In the genomic region with DNA sequence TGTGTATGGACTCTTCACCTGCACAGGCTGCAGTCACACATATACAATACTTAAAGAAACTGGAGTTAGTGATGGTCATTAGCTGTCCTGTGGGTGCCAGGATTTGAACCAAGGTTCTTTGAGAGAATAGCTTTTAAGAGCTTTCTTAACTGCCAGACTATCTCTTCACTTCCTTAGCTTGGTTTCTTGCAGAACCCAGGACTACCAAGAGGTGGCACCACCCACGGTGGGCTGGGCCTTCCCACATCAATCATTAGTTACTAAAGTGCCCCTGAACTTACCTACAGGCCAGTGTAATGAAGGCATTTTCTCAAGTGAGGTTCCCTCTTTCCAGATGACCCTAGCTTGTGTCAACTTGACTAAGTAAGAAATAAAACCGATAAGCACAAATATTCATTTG, we compare ENCODE assay signal across 9 mouse cellular contexts. TPM values are rescaled to one million over a fixed set of nuclear protein-coding genes. Genes with fewer than 3 reads are reported as not detected.
DNase-seq lines count a peak whose midpoint lies in the region; ATAC-seq and TF ChIP-seq lines count a peak whose summit lies in the region.
"Had no signal": no experiment of that assay in that cellular context is flagged by ENCODE, and none has a peak within 500 bp of the region (broad histone marks: within the 10 kb centered on the region; RNA-seq: fewer than 3 reads in every experiment).

No protein-coding gene starts in this region.

- no peak overlapping the region for H3K4me3 ChIP-seq in forebrain, embryonic 11.5 days (ENCODE audit: low read depth, low read length)
- H3K4me3 ChIP-seq in forebrain, embryonic 16.5 days (replicated peaks; ENCODE audit: low read length) = no peak overlapping the region
- no peak overlapping the region for H3K4me3 ChIP-seq in liver, adult 2 months (ENCODE audit: insufficient read depth, low read depth, low read length)
- no peak overlapping the region for H3K4me3 ChIP-seq in liver, embryonic 11.5 days (ENCODE audit: low read depth, low read length)
- H3K4me3 ChIP-seq in forebrain, embryonic 10.5 days = no peak overlapping the region
- H3K4me3 ChIP-seq: erythroblast, embryonic 14.5 days had no signal

- H3K27me3 ChIP-seq in forebrain, embryonic 11.5 days (ENCODE audit: control insufficient read depth, insufficient read depth, low read length) = no peaks in the 10 kb centered on the region
- H3K27me3 ChIP-seq in forebrain, embryonic 16.5 days (replicated peaks; ENCODE audit: control insufficient read depth, insufficient read depth, low read length) = no peaks in the 10 kb centered on the region
- no peaks in the 10 kb centered on the region for H3K27me3 ChIP-seq in liver, adult 2 months (ENCODE audit: control insufficient read depth, insufficient read depth, low read length)
- H3K27me3 ChIP-seq in liver, embryonic 11.5 days (replicated peaks; ENCODE audit: control insufficient read depth, insufficient read depth, low read length) = no peaks in the 10 kb centered on the region
- peaks cover 19% of the 10 kb centered on the region for H3K27me3 ChIP-seq in forebrain, embryonic 10.5 days (ENCODE audit: poor library complexity, severe bottlenecking)

- no peak overlapping the region for H3K27ac ChIP-seq in forebrain, embryonic 11.5 days (ENCODE audit: low read depth, low read length)
- H3K27ac ChIP-seq in forebrain, embryonic 16.5 days (ENCODE audit: low read length) = no peak overlapping the region
- H3K27ac ChIP-seq in liver, adult 2 months (replicated peaks; ENCODE audit: insufficient read depth, low read depth, low read length) = no peak overlapping the region
- H3K27ac ChIP-seq in liver, embryonic 11.5 days (ENCODE audit: low read depth, low read length) = no peak overlapping the region
- no peak overlapping the region for H3K27ac ChIP-seq in forebrain, embryonic 10.5 days

- H3K79me2 ChIP-seq in liver, adult 2 months (ENCODE audit: control insufficient read depth, insufficient read depth, low read length) = no peaks in the 10 kb centered on the region

- H3K9me3 ChIP-seq in forebrain, embryonic 11.5 days (ENCODE audit: control insufficient read depth, low read length) = no peaks in the 10 kb centered on the region
- H3K9me3 ChIP-seq in forebrain, embryonic 16.5 days (ENCODE audit: control insufficient read depth, low read length) = no peaks in the 10 kb centered on the region
- no peaks in the 10 kb centered on the region for H3K9me3 ChIP-seq in liver, embryonic 11.5 days (ENCODE audit: control insufficient read depth, low read length)
- no peaks in the 10 kb centered on the region for H3K9me3 ChIP-seq in forebrain, embryonic 10.5 days

- peak; percentile 51 for DNase-seq in forebrain, embryonic 11.5 days (ENCODE audit: low spot score)
- no peak for DNase-seq in liver, adult 2 months (ENCODE audit: extremely low read depth, low read depth, low spot score)
- DNase-seq in liver, embryonic 11.5 days (ENCODE audit: low spot score) = no peak
- no peak for DNase-seq in brain, embryonic 14.5 days (ENCODE audit: low read depth)
- peak; percentile 31 for DNase-seq in thymus, postnatal 0 days (ENCODE audit: low spot score)
- DNase-seq in forebrain, embryonic 10.5 days (ENCODE audit: extremely low spot score, low spot score) = no peak

- H3K9ac ChIP-seq in forebrain, embryonic 11.5 days (ENCODE audit: low read length) = no peak overlapping the region
- H3K9ac ChIP-seq in forebrain, embryonic 16.5 days (replicated peaks; ENCODE audit: low read depth, low read length) = no peak overlapping the region
- H3K9ac ChIP-seq in liver, adult 2 months (ENCODE audit: low read depth, low read length) = no peak overlapping the region
- H3K9ac ChIP-seq in liver, embryonic 11.5 days (ENCODE audit: low read depth, low read length) = no peak overlapping the region

- no peak for TF ChIP-seq POLR2A in liver, adult 2 months (IDR thresholded peaks at IDR 0.05; ENCODE audit: extremely low read depth, insufficient read depth, low read length)
- TF ChIP-seq POLR2A in brain, embryonic 14.5 days (IDR thresholded peaks at IDR 0.05; ENCODE audit: borderline replicate concordance, extremely low read depth, insufficient read depth, insufficient read length, poor library complexity, severe bottlenecking) = no peak

- H3K36me3 ChIP-seq in forebrain, embryonic 11.5 days (ENCODE audit: control insufficient read depth, insufficient read depth, low read length) = no peaks in the 10 kb centered on the region
- H3K36me3 ChIP-seq in forebrain, embryonic 16.5 days (ENCODE audit: control insufficient read depth, insufficient read depth) = no peaks in the 10 kb centered on the region
- no peaks in the 10 kb centered on the region for H3K36me3 ChIP-seq in liver, adult 2 months (ENCODE audit: control insufficient read depth, insufficient read depth, low read length)
- H3K36me3 ChIP-seq in liver, embryonic 11.5 days (ENCODE audit: control insufficient read depth, insufficient read depth, low read length) = no peaks in the 10 kb centered on the region
- no peaks in the 10 kb centered on the region for H3K36me3 ChIP-seq in forebrain, embryonic 10.5 days (replicated peaks)

- ATAC-seq in forebrain, embryonic 11.5 days (replicated peaks; ENCODE audit: low FRiP score) = no peak
- ATAC-seq in forebrain, embryonic 16.5 days = no peak
- ATAC-seq in liver, embryonic 11.5 days (replicated peaks; ENCODE audit: low FRiP score) = no peak
- ATAC-seq in inflammation-experienced regulatory T-cells, adult 6 months = no peak

- whole genome bisulfite sequencing in forebrain, embryonic 11.5 days = 74% methylated on average over 2 of the region's 2 CpGs
- WGBS in forebrain, embryonic 16.5 days = 73% methylated on average over 2 of the region's 2 CpGs
- WGBS in liver, adult 2 months = 67% methylated on average over 2 of the region's 2 CpGs
- 68% methylated on average over 2 of the region's 2 CpGs for WGBS in liver, embryonic 11.5 days
- 74% methylated on average over 2 of the region's 2 CpGs for WGBS in forebrain, embryonic 10.5 days

- H3K4me1 ChIP-seq in forebrain, embryonic 11.5 days (replicated peaks; ENCODE audit: control insufficient read depth, insufficient read depth, low read length) = peaks cover 14% of the 10 kb centered on the region
- peaks cover 24% of the 10 kb centered on the region for H3K4me1 ChIP-seq in forebrain, embryonic 16.5 days (replicated peaks; ENCODE audit: control insufficient read depth, insufficient read depth, low read length)
- peaks cover 3% of the 10 kb centered on the region; the same call in 1 of the 2 replicates for H3K4me1 ChIP-seq in liver, adult 2 months (ENCODE audit: control insufficient read depth, insufficient read depth, low read length)
- H3K4me1 ChIP-seq in liver, embryonic 11.5 days (replicated peaks; ENCODE audit: control insufficient read depth, insufficient read depth, low read length) = peaks cover 21% of the 10 kb centered on the region
- peaks cover 49% of the 10 kb centered on the region for H3K4me1 ChIP-seq in forebrain, embryonic 10.5 days

- TF ChIP-seq CTCF in liver, adult 2 months (IDR thresholded peaks at IDR 0.05; ENCODE audit: low read depth, low read length) = peak; percentile 50
- TF ChIP-seq CTCF in brain, embryonic 14.5 days (IDR thresholded peaks at IDR 0.05; ENCODE audit: borderline replicate concordance, extremely low read depth, insufficient read depth, insufficient read length) = peak; percentile 22; the same call in 1 of the 2 replicates

- H3K4me2 ChIP-seq in forebrain, embryonic 11.5 days (ENCODE audit: low read depth, low read length, severe bottlenecking) = no peak overlapping the region
- no peak overlapping the region for H3K4me2 ChIP-seq in forebrain, embryonic 16.5 days (ENCODE audit: low read length)
- no peak overlapping the region for H3K4me2 ChIP-seq in liver, embryonic 11.5 days

RNA-seq across cellular contexts. Expression of a gene that starts 33.9 kb away (rescaled TPM):
- polyA plus RNA-seq in forebrain, embryonic 11.5 days (2014; fragmentation: Nextera tagmentation; extraction: Ambion mirVana) = 50.5 and 63.0 TPM in 2 replicates
- 49.6 and 68.2 TPM in 2 replicates for polyA plus RNA-seq in forebrain, embryonic 16.5 days (2015; fragmentation: Nextera tagmentation; extraction: Ambion mirVana)
- total RNA-seq in liver, adult 2 months (2014; rRNA removed) = 79.9 and 93.8 TPM in 2 replicates
- 50.6 and 54.4 TPM in 2 replicates for polyA plus RNA-seq in liver, adult 2 months (2012; rRNA removed)
- polyA plus RNA-seq in liver, embryonic 11.5 days (2014; fragmentation: Nextera tagmentation; extraction: Ambion mirVana) = 67.6 and 72.2 TPM in 2 replicates
- 41.7 and 67.5 TPM in 2 replicates for polyA plus RNA-seq in brain, embryonic 14.5 days (2012; rRNA removed)
- 93.4 and 93.7 TPM in 2 replicates for polyA plus RNA-seq in thymus, postnatal 0 days (2015; fragmentation: Nextera tagmentation; extraction: Ambion mirVana)
- 10 to 100 TPM; 51.4 to 58.7 (median 54.5) TPM for polyA plus RNA-seq in inflammation-experienced regulatory T-cells, adult 6 months (2017; shearing (Covaris generic))
- 44.8 and 47.6 TPM in 2 replicates for polyA plus RNA-seq in forebrain, embryonic 10.5 days (2016; fragmentation: Nextera tagmentation; extraction: Ambion mirVana)

Comparison
In these comparisons a context has a peak if more than half of its experiments do, and no peak if none do; other contexts are left out.
1. DNase-seq: peak in forebrain, embryonic 11.5 days (single experiment) and thymus, postnatal 0 days (single experiment); none in liver, adult 2 months (single experiment), liver, embryonic 11.5 days (single experiment), brain, embryonic 14.5 days (single experiment) and forebrain, embryonic 10.5 days (single experiment).